Mouse (Mus musculus): ENCODE data around the gene D10Wsu102e. TPM values are rescaled to one million over a fixed set of nuclear protein-coding genes. Genes with fewer than 3 reads are reported as not detected.
A peak's percentile ranks its signal among the peaks of the same experiment; 100 is the strongest.
"Not testable (repeated sequence)": the region's sequence is repeated elsewhere in the genome, so short reads cannot be mapped to it uniquely, and the experiment has no call there.

Gene D10Wsu102e
- total RNA-seq, 2 experiments from 2014 or later, result 0.82 to 1.0 TPM

GRCm38 (mm10) chr10:83345693-83346358, 14.2 kb upstream of the D10Wsu102e start:
- no peak for DNase-seq

DNA sequence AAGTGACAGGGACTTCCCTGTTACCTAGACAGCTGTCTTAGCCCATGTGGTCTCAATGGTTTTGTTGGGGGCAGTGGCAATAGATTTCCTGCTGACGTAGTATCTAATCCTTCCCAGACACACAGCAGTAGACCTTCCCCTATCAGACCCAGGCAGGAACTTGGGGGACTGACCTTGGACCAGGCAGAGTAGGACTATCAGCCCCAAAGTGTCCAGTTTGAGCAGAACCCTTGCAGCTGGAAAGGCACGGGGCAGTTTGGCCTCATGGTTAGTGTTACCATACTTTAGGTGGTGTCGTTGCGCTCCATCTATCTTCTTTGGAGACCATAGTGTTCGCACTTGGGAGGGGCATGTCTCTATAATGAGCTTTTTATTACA, 13.7 kb upstream of the D10Wsu102e start:
- DNase-seq, result no peak

- no peak for DNase-seq
Observed at GRCm38 (mm10) chr10:83347494-83347893, 12.5 kb upstream of the D10Wsu102e start.

DNA sequence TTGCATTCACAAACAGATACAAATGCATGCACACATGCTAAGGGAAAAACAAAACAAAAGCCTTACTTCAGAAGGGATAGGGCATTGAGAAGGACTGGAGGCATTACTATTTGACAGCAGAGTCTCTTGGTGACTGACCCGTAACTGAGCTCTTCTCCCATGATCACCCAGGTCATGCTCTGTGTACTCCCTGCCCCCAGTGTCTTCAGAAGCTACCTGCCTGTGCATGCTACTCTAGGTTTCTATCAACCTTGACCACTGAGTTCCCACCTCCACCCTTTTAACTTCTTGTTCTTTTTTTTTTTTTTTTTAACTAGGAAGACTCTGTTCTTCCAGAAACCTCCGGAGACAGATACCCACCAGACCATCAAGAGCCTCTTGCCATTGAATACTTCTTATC, 9.3 kb upstream of the D10Wsu102e start:
- no peak for DNase-seq

DNA sequence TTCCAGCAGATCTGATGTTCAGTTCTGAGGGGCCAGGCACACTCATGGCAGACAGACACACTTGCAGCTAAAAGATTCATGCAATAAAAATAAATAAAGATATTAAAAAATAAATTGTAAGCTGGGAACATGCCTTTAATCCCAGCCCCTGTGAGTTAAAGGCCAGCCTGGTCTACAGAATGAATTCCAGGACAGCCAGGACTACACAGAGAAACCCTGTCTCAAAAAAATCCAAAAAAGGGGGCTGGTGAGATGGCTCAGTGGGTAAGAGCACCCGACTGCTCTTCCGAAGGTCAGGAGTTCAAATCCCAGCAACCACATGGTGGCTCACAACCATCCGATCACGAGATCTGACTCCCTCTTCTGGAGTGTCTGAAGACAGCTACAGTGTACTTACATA, 8.2 kb upstream of the D10Wsu102e start:
- DNase-seq, result not testable (repeated sequence)

GRCm38 (mm10) chr10:83353680-83354332, 6.2 kb upstream of the D10Wsu102e start:
- peak; percentile 10 to 26 for DNase-seq

GRCm38 (mm10) chr10:83354333-83354719, 5.7 kb upstream of the D10Wsu102e start:
- DNase-seq, result no peak

DNA sequence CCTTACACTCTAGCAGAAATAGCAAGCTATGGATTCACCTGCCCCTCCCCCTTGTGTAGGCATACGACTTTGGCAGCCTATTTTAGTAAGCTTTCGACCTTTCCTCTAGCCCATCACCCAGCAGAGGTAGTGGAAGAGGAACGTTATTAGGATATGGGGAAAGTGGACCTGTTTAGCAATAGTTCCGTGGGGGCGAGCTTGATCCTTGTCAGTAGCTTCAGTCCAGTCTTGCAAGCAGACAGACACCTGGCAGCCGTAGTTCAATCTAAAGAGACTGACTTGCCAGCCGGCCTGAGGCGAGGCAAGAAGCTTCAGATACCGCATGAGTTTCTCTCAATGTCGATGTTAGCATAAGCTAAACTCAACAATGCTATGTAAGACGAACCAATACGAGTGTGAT, 3.6 kb upstream of the D10Wsu102e start:
- DNase-seq, result no peak

- no peak for DNase-seq
Observed at GRCm38 (mm10) chr10:83359451-83359850, 570 bp upstream of the D10Wsu102e start.

- DNase-seq, result peak in 1 of 2 experiments; percentile 18
Observed at GRCm38 (mm10) chr10:83360356-83360755, 335 bp downstream of the D10Wsu102e start.

DNA sequence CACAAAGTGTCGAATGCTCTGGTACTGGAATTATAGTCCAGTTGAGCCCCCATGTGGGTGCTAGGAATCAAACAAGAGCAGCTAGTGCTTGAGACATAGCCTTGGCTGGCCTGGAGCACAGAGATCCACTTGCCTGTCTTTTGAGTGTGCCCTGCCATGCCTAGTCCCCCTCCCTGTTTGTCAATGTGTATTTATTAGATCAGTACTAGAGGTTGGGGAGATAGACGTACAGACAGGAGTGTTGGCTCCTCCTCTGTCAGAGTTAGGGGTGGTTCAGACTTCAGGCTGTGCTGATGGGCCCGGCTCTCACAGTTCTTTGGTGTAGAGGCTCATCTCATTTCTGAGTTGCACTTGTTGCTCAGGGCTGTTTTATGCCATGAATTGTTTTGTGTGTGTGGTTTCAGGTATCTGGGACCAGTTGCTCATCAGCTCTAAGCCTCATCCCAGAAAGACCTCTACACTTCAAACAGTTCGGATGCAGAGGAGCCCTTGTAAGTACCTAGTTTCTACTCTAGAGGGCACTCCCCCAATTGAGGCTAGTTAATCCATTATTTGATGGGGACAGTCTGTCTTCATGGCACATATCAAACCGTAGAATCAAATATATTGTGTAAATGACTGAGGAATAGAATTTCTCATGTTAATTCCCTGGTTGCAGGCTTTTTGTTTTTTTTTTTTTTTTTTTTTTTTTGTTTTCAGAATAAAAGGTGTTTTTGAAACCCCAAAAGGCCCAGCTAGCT, 1.8 kb downstream of the D10Wsu102e start:
- DNase-seq, result peak in 1 of 2 experiments; percentile 35

GRCm38 (mm10) chr10:83363451-83363850, 3.4 kb downstream of the D10Wsu102e start:
- no peak for DNase-seq

GRCm38 (mm10) chr10:83368918-83369317, 8.9 kb downstream of the D10Wsu102e start:
- DNase-seq, result no peak

DNA sequence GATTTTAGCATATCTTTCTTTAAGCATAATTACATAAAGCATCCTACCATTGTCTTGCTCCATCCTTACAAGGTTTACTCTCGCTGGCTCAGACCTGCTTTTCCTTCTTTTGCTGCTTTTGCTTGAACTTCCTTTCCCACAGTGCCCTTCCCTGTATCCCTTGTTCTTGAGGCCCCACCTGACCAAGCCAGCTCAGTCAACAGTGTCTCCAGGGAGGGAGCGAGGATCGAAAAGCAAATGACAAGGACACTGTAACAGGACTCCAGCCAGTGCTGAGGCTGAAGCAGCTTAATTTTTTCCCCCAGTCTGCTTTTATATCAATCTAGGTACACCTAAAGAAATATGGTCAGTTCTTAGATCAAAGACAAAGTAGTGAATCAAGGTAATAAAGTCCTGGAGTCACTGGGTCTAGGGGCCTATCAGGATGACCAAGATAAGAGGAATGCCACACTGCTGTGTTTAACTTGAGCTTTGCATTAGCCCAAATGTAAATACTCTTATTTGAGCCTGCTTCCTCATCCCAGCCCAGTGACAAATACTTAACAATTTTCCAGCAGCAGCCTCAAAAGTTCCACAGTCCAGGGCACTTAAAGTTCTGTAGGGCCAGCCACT, 14.1 kb downstream of the D10Wsu102e start:
- DNase-seq, result no peak

GRCm38 (mm10) chr10:83375458-83375857, 15.4 kb downstream of the D10Wsu102e start:
- DNase-seq, result not testable (repeated sequence)

GRCm38 (mm10) chr10:83376911-83377682, 17.1 kb downstream of the D10Wsu102e start:
- DNase-seq, result no peak

- peak; percentile 61 to 82 for DNase-seq
Observed at GRCm38 (mm10) chr10:83378083-83378833, 18.2 kb downstream of the D10Wsu102e start.

GRCm38 (mm10) chr10:83380501-83380900, 20.5 kb downstream of the D10Wsu102e start:
- no peak for DNase-seq

- no peak for DNase-seq
Observed at GRCm38 (mm10) chr10:83382528-83382927, 22.5 kb downstream of the D10Wsu102e start.

DNA sequence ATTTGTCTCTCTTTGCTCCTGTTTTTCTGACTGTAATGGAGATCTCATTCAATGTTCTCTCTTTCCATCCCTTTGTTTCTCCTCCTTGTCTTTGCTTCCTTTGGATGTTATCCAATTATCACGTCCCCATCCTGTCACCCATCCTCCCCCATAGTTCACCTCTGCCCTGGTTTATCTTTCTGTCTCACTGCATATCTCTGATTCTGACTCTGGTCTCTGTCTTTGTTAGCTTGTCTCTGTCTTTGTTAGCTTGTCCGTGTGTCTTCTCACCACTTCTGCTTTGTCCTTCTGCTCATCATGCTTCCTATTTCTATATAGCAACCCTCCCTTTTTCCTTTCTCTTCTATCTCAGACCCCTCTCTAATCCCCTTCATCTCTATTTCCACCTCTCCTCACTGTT, 23.0 kb downstream of the D10Wsu102e start:
- no peak for DNase-seq

- no peak for DNase-seq
Observed at GRCm38 (mm10) chr10:83383863-83384262, 23.8 kb downstream of the D10Wsu102e start.

Data from adrenal gland, postnatal 36 days (tissue).